Mouse (Mus musculus) limb, embryonic 13.5 days (tissue): ENCODE data around the gene Panx1. TPM values are rescaled to one million over a fixed set of nuclear protein-coding genes. Genes with fewer than 3 reads are reported as not detected.

ENCODE experiments used
- ATAC-seq: fragments of 200-750 bp; cut with Nextera tagmentation; 2 replicates; pipeline ENCODE4 v1.8.0; 2017; ENCODE audit warnings: low read depth, moderate number of reproducible peaks, moderate TSS enrichment; ENCODE audit not compliant: low FRiP score
- H3K27ac ChIP-seq: fragments of 300-500 bp; sonication (generic); 2 replicates; pipeline ENCODE4 v1.5.1; 2015; ENCODE audit warnings: inconsistent platforms, mild to moderate bottlenecking, moderate library complexity
- H3K27me3 ChIP-seq: fragments of 300-500 bp; sonication (generic); 2 replicates; pipeline ENCODE4 v1.6.1; 2015; ENCODE audit warnings: mild to moderate bottlenecking, inconsistent platforms
- H3K36me3 ChIP-seq: fragments of 300-500 bp; sonication (generic); 2 replicates; pipeline ENCODE4 v1.6.1; 2015; ENCODE audit warnings: inconsistent platforms, mild to moderate bottlenecking, moderate library complexity
- H3K4me1 ChIP-seq: fragments of 300-500 bp; sonication (generic); 2 replicates; pipeline ENCODE4 v1.6.1; 2015; ENCODE audit warnings: inconsistent platforms
- H3K4me2 ChIP-seq: fragments of 300-500 bp; sonication (generic); replicated peaks from 2 replicates; pipeline ENCODE4 v1.6.1; 2015; ENCODE audit warnings: inconsistent platforms, mild to moderate bottlenecking, moderate library complexity
- H3K4me3 ChIP-seq: fragments of 300-500 bp; sonication (generic); 2 replicates; pipeline ENCODE4 v1.5.1; 2015; ENCODE audit warnings: moderate library complexity, mild to moderate bottlenecking, inconsistent platforms
- H3K9ac ChIP-seq: fragments of 300-500 bp; sonication (generic); 2 replicates; pipeline ENCODE4 v1.6.1; 2015; ENCODE audit warnings: mild to moderate bottlenecking, inconsistent platforms
- H3K9me3 ChIP-seq: fragments of 300-500 bp; sonication (generic); 2 replicates; pipeline ENCODE4 v1.6.1; 2016; ENCODE audit warnings: inconsistent platforms
- WGBS: fragments of 180-500 bp; shearing (Covaris S2); methylation state at CpG from one replicate; pipeline ENCODE4 v1.1.7; 2015; 5-methylcytosine and 5-hydroxymethylcytosine counted together
- polyA plus RNA-seq: library from polyadenylated mRNA; unstranded; fragments of >200 nt; fragmentation: Nextera tagmentation; extraction: Ambion mirVana; gene quantifications from 2 replicates; pipeline ENCODE4 v1.2.1, GENCODE M21; 2015

The Panx1 gene
- polyA plus RNA-seq, 1 experiment from 2014 or later: 49.8 TPM

DNA sequence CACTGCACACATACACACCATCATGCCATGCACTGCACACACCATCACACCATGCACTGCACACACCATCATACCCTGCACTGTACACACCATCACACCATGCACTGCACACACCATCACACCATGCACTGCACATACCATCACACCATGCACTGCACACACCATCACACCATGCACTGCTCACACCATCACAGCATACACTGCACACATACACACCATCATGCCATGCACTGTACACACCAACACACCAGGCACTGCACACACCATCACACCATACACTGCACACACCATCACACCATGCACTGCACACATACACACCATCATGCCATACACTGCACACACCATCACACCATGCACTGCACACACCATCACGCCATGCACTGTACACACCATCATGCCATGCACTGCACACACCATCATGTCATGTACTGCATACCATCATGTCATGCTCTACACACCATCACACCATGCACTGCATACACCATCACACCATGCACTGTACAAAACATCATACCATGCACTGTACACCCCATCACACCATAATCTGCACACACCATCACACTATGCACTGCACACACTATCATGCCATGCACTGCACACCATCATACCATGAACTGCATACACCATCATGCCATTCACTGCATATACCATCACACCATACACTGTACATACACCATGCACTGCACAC, 56.5 kb downstream of the Panx1 start:
- Histone ChIP-seq H3K4me1 (peaks cover 6% of the 10 kb centered on the region; the same call in 1 of the 2 replicates), H3K9me3 (no peaks in the 10 kb centered on the region), H3K27me3 (no peaks in the 10 kb centered on the region), H3K36me3 (no peaks in the 10 kb centered on the region), H3K27ac (no peak overlapping the region), H3K4me3 (no peak overlapping the region), H3K4me2 (no peak overlapping the region), H3K9ac (no peak overlapping the region)
- WGBS: 88% methylated on average over 1 of the region's 1 CpGs
- no peak for ATAC-seq

DNA sequence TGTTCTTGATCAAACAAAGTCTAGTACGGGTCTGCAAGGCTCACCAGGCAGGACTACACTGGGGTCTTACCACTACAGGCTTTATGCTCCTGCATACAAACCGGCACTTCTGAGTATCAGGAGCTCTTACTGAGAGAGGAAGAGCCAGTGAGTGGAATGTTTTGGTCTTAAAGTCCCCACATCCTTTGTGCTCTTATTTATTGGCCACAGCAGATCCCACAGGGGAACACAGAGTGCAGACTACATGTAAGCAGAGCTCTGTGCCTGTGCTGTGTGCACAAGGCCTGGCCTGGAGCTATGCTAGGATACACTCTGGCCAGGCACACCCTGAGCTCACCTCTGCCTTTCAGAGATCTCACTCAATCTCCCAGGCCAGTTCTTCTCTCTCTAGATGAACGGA, 62.1 kb downstream of the Panx1 start:
- no peaks in the 10 kb centered on the region for H3K36me3 ChIP-seq
- no peak overlapping the region for H3K4me2 ChIP-seq
- no peak overlapping the region for H3K27ac ChIP-seq
- ATAC-seq: no peak
- no peaks in the 10 kb centered on the region for H3K4me1 ChIP-seq
- H3K27me3 ChIP-seq: no peaks in the 10 kb centered on the region
- WGBS: 64% methylated on average over 3 of the region's 3 CpGs
- H3K9ac ChIP-seq: no peak overlapping the region
- H3K4me3 ChIP-seq: no peak overlapping the region
- H3K9me3 ChIP-seq: no peaks in the 10 kb centered on the region

DNA sequence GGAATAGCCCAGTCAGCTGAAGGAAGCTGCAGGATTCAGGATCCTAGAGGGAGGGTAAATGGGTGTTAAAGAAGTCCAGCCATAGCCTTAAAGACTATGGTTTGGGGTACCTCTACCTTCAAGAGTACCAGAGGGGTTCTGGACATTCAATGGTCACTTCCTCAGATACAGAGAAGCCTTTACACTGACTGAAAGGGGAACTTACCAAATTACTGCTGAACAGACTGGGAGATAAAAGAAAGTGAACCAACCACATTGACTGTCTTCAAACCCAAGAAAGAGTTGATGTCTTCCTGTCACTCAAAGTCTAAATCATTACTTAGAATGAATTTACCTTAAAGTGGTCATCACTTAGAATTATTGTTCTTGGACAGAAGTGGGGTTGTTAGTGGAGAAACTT, 62.6 kb downstream of the Panx1 start:
- H3K9me3 ChIP-seq: no peaks in the 10 kb centered on the region
- no peaks in the 10 kb centered on the region for H3K27me3 ChIP-seq
- H3K4me3 ChIP-seq: no peak overlapping the region
- H3K9ac ChIP-seq: no peak overlapping the region
- H3K4me1 ChIP-seq: no peaks in the 10 kb centered on the region
- ATAC-seq: no peak
- no peak overlapping the region for H3K4me2 ChIP-seq
- H3K36me3 ChIP-seq: no peaks in the 10 kb centered on the region
- H3K27ac ChIP-seq: no peak overlapping the region

DNA sequence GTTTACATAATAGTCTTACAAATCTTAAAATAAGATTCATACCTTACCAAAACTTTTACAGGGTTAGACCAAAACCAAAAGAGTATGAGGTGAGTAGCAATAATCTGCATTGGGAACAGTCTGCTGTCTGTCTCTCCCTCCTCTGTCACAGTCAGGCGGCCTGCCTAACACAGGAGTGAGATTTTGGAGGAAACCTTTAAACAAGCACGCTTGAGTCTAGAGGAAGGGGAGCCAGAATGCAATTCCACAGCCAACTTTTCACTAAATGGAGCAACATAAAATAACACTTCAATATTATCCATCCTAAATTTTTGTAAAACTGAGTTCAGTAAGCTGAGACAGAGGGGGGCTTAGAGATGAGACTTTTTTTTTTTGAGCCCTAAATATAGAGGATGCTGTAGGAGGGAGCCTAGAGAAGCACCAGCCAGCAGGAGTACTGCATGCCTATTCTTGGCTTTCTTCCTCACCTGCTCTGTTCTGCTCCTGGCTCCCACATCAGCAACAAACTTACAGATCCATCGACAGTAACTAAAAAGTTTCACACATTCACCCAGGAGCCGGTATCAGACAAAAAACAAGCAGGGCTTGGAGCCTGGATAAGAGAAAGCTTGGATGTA, 63.6 kb downstream of the Panx1 start:
- no peaks in the 10 kb centered on the region for H3K4me1 ChIP-seq
- no peak for ATAC-seq
- no peaks in the 10 kb centered on the region for H3K36me3 ChIP-seq
- no peak overlapping the region for H3K4me3 ChIP-seq
- no peak overlapping the region for H3K27ac ChIP-seq
- H3K9ac ChIP-seq: no peak overlapping the region
- 81% methylated on average over 4 of the region's 4 CpGs for WGBS
- no peak overlapping the region for H3K4me2 ChIP-seq
- H3K9me3 ChIP-seq: no peaks in the 10 kb centered on the region
- H3K27me3 ChIP-seq: no peaks in the 10 kb centered on the region

DNA sequence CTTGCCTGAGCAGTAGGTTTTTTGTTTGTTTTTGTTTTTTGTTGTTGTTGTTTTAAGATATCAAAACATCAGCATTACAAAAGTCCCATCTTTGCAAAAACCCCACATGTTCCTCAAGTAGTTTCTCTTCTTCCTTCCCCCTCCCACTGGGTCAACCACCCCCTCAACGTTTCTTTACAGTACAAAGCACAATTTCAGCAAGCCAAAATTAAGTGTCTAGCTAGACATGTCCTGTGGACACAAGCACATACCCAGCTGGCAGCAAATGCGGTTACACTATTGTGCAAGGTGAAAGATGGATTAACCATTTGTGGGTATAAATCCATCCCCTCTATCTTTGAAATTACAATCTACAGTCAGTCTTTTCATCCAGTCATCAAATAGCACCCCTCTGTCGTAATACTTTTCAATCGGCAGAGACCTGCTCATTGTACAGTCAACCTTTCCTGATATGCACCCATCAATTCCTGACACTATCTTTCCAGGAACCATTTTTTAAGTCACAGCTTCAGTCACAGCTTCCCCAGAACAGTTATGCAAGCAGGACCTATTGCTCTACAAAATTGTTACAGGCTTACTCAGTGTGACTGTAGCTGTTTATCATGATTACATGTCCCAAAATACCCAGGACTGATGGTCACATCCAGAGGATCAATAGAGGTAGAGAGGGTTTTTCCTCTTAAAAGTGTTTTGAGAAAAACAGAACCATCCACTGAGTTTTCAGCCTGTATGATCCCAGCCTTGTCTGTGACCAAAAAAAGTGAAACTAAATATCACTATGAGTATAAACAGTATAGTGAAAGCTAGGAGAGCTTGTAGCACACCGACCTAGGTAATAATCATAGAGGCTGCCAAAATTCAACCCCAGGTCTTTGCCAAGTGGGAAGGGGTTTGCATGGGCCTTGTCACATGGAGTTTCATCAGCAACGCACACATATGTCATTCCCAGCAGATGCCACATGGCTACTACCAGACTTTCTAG, 70.7 kb downstream of the Panx1 start:
- no peak overlapping the region for H3K4me2 ChIP-seq
- H3K27me3 ChIP-seq: no peaks in the 10 kb centered on the region
- H3K4me1 ChIP-seq: no peaks in the 10 kb centered on the region
- ATAC-seq: no peak
- H3K4me3 ChIP-seq: no peak overlapping the region
- H3K9ac ChIP-seq: no peak overlapping the region
- no peaks in the 10 kb centered on the region for H3K9me3 ChIP-seq
- WGBS: 80% methylated on average over 6 of the region's 6 CpGs
- no peak overlapping the region for H3K27ac ChIP-seq
- H3K36me3 ChIP-seq: no peaks in the 10 kb centered on the region

DNA sequence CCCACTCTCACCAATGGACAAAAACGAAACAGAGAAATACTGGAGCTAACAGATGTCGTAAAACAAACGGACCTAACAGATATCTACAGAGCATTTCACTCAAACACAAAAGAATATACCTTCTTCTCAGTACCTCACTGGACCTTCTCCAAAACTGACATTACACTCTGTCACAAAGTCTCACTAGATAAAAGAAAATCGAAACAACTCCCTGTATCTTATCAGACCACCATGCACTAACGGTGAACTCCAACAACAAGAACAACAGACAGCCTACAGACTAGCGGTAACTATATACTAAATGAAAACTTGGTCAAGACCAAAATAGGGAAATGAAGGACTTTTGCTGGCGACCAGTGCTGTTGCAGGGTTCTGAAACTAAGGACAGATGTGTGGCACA, 71.5 kb downstream of the Panx1 start:
- Histone ChIP-seq H3K9me3 (no peaks in the 10 kb centered on the region), H3K4me2 (no peak overlapping the region), H3K9ac (no peak overlapping the region), H3K4me1 (no peaks in the 10 kb centered on the region), H3K27me3 (no peaks in the 10 kb centered on the region), H3K4me3 (no peak overlapping the region), H3K36me3 (no peaks in the 10 kb centered on the region), H3K27ac (no peak overlapping the region)
- ATAC-seq: no peak
- 80% methylated on average over 7 of the region's 7 CpGs for WGBS

DNA sequence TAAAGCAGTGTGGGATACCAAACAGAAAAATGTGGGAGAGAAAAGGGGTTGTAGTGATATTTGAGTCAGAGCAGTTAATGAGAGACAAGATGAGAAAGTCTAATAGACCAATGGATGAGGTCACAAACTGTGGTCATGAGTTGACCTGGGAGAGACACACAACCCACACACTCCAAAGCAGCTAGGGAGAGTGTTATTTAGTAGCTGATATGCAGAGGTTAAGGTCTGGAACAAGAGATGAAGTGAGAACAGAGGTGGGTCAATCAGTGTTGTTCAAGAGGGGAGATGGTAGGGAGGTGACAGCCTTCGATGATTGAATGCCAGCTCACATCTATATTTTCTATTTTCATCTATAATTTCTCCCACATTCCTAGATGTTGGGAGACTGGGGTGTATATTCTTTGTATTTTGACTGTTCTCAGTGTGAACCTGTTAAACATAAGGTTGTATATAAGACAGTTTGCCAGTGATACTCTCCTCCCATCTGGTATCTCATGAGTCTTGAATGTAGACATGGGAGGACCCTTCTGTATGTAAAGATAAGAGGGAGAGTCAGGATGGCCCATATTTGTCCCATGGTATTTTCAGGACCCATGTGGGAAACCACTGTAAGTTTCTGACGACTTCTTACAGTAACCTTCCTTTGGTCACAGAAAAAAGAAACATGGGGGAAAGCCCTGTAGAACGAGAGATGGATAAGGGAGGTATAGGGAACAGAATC, 74.3 kb downstream of the Panx1 start:
- WGBS: 83% methylated on average over 3 of the region's 3 CpGs
- Histone ChIP-seq H3K4me3 (no peak overlapping the region), H3K4me2 (no peak overlapping the region), H3K9ac (no peak overlapping the region), H3K27ac (no peak overlapping the region), H3K4me1 (no peaks in the 10 kb centered on the region), H3K36me3 (no peaks in the 10 kb centered on the region), H3K27me3 (no peaks in the 10 kb centered on the region), H3K9me3 (no peaks in the 10 kb centered on the region)
- ATAC-seq: no peak

DNA sequence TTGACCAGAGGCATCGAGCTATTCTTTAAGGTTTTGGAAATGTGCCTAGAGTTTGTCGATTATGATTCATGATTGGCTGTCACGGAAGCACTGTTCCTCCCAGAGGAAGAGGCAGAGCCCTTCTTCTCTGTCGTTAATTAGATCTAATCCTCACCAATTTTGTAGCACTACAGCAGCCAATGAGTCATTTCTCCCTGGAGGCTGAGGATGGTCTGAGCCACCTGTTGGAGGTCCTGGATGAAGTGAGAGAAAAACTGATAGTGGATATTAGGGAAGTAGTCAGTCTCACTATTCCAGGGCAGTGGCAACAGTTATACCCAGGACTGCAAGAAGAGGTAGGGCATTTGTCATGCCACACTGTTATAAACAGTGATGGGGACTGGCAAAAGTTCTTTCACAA, 75.1 kb downstream of the Panx1 start:
- Histone ChIP-seq H3K9me3 (no peaks in the 10 kb centered on the region), H3K27me3 (no peaks in the 10 kb centered on the region), H3K36me3 (no peaks in the 10 kb centered on the region), H3K4me1 (no peaks in the 10 kb centered on the region), H3K9ac (no peak overlapping the region), H3K4me2 (no peak overlapping the region), H3K27ac (no peak overlapping the region), H3K4me3 (no peak overlapping the region)
- no peak for ATAC-seq
- WGBS: 79% methylated on average over 4 of the region's 4 CpGs

DNA sequence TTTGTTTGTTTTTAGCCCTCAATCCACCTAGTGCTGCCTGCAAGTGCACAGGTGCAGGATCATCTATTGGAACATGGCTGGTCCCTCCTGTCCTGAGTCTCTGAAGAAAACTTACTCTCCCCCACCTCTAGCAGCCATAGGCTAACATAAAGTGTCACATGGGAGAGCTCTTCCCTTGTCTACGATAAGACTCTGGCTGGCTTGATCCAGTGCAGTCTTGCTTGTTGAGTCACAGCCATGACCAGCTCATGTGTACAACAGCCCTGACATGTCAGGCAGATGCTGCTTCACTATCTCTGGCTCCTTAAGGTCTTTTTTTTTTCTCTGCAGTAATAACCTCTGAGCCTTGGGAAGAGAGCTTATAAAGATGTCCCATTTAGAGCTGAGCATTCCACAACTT, 77.7 kb downstream of the Panx1 start:
- ATAC-seq: no peak
- no peak overlapping the region for H3K4me3 ChIP-seq
- WGBS: 92% methylated on average over 1 of the region's 1 CpGs
- no peaks in the 10 kb centered on the region for H3K4me1 ChIP-seq
- no peaks in the 10 kb centered on the region for H3K36me3 ChIP-seq
- H3K27me3 ChIP-seq: no peaks in the 10 kb centered on the region
- H3K9ac ChIP-seq: no peak overlapping the region
- H3K27ac ChIP-seq: no peak overlapping the region
- no peaks in the 10 kb centered on the region for H3K9me3 ChIP-seq
- no peak overlapping the region for H3K4me2 ChIP-seq

DNA sequence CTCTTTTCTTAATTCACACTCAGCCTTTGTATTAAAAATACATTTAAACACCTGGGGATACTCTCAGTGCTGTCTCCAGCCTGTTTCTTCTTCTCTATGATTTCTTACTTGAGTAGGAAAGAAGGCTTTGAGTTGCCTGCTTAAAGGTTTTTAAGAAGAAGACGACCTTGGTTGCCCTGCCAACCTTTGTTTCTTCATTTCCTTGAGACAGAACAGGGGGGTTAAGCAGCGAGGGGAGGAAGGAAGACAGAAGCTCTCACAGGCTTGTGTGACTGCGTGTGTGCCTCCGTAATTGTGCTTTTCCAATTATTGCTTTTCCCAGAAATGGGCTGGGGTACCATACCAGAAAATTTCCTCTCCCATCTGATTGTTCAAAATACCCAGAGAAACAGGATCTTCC, 78.5 kb downstream of the Panx1 start:
- no peak for ATAC-seq
- no peak overlapping the region for H3K9ac ChIP-seq
- no peak overlapping the region for H3K27ac ChIP-seq
- H3K9me3 ChIP-seq: no peaks in the 10 kb centered on the region
- H3K4me2 ChIP-seq: no peak overlapping the region
- H3K36me3 ChIP-seq: no peaks in the 10 kb centered on the region
- no peak overlapping the region for H3K4me3 ChIP-seq
- H3K4me1 ChIP-seq: no peaks in the 10 kb centered on the region
- WGBS: 62% methylated on average over 4 of the region's 4 CpGs
- no peaks in the 10 kb centered on the region for H3K27me3 ChIP-seq

DNA sequence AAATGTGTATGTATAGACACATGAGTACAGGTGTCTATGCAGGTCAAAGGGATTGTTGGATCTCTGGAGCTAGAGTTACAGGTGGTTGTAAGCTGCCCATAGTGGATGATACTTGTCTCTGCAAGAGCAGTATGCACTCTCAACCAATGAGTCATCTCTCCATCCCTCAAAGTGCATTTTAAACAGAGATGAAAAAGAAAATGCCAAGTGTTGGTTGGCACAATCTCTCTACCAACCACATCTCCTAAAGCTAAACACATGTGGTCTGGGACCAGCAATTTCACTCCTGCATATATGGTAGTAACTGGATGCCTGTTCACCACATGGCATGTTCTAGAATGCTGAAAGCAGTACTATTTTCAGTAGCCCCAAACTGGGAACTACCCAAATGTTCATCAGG, 79.9 kb downstream of the Panx1 start:
- no peak overlapping the region for H3K4me2 ChIP-seq
- no peak overlapping the region for H3K4me3 ChIP-seq
- no peak overlapping the region for H3K27ac ChIP-seq
- no peaks in the 10 kb centered on the region for H3K27me3 ChIP-seq
- no peaks in the 10 kb centered on the region for H3K36me3 ChIP-seq
- H3K9ac ChIP-seq: no peak overlapping the region
- H3K4me1 ChIP-seq: no peaks in the 10 kb centered on the region
- H3K9me3 ChIP-seq: no peaks in the 10 kb centered on the region
- ATAC-seq: no peak

DNA sequence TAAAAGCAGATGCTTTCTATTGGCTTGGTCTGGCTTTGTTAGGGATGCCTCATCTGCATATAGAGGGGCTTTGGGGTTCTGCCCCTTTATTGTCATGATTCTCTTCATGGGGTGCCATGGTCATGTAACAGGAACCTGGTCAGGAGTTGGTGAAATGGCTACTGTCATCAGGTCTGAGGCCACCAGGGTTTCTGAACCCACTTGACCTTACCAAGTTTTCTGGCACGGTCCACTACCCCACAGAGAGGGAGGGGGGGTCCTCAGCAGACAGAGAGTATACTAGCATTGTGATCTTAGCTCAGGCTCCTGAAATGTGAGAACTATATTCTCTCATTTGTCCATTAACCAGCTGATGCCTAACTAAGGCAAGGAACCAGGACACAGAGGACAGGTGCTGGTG, 82.5 kb downstream of the Panx1 start:
- H3K9me3 ChIP-seq: no peaks in the 10 kb centered on the region
- no peak for ATAC-seq
- H3K4me2 ChIP-seq: no peak overlapping the region
- H3K27me3 ChIP-seq: no peaks in the 10 kb centered on the region
- no peak overlapping the region for H3K27ac ChIP-seq
- H3K9ac ChIP-seq: no peak overlapping the region
- H3K36me3 ChIP-seq: no peaks in the 10 kb centered on the region
- 78% methylated on average over 1 of the region's 1 CpGs for WGBS
- no peak overlapping the region for H3K4me3 ChIP-seq
- H3K4me1 ChIP-seq: no peaks in the 10 kb centered on the region
